Mouse (Mus musculus) natural killer cell, adult 2 months (primary cell): Measurements from ENCODE around the gene Rpl13a.
"Not testable (repeated sequence)": the region's sequence is repeated elsewhere in the genome, so short reads cannot be mapped to it uniquely, and the experiment has no call there.

Source experiments
- DNase-seq, 2 experiments: peaks; one replicate each; pipeline ENCODE4 v3.0.0; 2022; ENCODE audit warnings: low spot score in 2 of 2

The Rpl13a gene

GRCm38 (mm10) chr7:45135993-45136567 is 7.5 kb upstream of the Rpl13a start, which contains the start of the genes Gm45713 and Flt3l:
Gm45713 (minus strand) TSS chr7:45136231.
Flt3l (minus strand) TSS chr7:45136432.
- peak; percentile 90 for DNase-seq

DNA sequence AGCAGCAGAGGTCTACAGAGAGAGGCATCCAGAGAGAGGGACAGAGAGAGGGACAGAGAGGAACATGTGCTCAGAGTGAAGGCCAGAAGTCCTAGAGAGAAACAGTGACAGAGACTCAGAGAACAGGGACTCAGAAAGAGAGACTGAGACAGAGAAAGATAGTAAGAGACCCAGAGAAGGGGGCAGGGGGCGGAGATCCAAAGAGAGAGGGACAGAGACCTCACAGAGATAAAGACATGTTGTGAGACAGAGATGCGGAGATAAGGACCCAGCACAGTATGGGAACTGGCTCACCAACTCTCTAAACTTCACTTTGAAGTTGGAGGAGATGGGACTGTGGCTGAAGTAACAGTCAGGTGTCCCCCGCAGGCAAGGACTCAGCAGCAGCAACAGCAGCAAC is 6.8 kb upstream of the Rpl13a start:
- DNase-seq = no peak

GRCm38 (mm10) chr7:45134544-45135026 is 6.0 kb upstream of the Rpl13a start:
- peak; percentile 48 to 50 for DNase-seq

GRCm38 (mm10) chr7:45133446-45134159 is 5.0 kb upstream of the Rpl13a start:
- no peak for DNase-seq

- DNase-seq = no peak
Observed at GRCm38 (mm10) chr7:45131850-45132249, 3.3 kb upstream of the Rpl13a start.

DNA sequence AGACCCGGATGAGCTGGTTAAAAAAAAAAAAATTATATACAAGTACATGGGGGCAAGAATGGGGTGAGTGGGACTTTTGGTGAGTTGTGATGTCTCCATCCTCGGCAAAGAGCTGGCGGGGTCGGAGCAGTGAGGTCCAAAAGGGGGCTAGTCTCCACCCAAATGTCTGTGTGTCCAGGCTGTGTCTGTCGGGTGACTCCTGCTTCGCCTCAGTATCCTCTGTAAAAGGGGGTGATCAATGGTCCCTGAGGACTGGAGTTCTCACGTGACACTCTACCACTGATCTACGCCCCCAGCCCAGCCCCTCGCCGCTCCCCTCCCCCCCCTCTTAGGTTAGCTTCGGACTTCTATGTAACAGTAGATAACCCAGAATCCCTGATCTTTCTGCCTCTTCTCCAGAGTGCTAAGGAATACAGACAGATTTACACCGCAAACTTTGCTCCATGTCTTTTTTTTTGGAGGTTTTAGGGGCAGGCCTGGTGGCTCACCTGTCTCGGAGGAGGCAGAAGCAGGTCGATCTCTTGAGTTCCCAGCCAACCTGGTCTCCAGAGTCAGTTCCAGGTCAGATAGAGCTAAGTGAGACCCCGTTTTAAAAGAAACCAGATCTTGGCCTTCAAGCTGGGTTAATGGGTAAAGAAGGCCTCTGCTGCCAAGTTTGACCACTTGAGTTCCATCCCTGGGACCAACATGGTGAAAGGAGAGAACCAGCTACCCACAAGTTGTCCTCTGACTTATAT is 1.4 kb upstream of the Rpl13a start:
- DNase-seq = no peak

GRCm38 (mm10) chr7:45129318-45129717 is 757 bp upstream of the Rpl13a start:
- DNase-seq = no peak

GRCm38 (mm10) chr7:45127700-45128224 is 799 bp downstream of the Rpl13a start:
- DNase-seq = no peak

- no peak for DNase-seq
Observed at GRCm38 (mm10) chr7:45126844-45127699, 1.5 kb downstream of the Rpl13a start.

DNA sequence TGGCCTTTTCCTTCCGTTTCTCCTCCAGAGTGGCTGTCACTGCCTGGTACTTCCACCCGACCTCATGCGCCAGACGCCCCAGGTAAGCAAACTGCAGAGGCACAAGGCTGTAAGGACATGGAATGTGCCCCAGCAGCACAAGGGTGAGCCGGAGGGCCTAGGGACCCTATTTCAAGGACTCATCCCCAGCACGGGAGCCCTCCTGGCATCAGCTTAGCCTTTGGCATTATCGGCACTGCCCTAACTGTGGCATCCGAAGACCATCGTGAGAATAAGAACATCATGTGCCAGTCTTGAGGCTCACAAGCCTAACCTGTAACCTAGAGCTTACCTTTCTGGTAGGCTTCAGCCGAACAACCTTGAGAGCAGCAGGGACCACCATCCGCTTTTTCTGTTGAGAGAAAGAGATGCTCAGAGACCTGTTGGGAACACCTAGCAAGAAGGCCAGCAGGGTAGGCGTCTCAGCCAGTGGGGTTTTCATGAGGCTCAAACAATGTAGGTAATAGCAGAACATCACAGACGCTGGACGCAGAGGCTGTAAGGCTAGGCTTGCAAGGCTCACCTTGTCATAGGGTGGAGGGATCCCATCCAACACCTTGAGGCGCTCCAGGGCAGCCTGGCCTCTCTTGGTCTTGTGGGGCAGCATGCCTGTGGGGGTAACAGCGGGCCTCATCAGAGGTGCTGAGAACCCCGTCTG is 2.3 kb downstream of the Rpl13a start:
- no peak for DNase-seq

DNA sequence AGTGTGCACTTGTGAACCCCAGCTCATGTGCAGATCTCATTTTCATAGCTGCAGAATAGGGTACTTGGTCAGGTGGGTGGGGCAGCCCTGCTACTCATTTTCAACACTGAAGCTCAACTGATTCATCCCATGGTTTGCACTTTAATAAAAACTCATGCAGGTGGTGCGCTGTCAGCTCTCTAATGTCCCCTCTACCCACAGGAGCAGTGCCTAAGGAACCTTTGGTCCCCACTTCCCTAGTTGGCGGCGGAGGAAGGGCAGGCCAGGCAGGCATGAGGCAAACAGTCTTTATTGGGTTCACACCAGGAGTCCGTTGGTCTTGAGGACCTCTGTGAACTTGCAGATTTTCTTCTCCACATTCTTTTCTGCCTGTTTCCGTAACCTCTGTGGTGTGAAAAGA is 2.9 kb downstream of the Rpl13a start:
- not testable (repeated sequence) for DNase-seq

DNA sequence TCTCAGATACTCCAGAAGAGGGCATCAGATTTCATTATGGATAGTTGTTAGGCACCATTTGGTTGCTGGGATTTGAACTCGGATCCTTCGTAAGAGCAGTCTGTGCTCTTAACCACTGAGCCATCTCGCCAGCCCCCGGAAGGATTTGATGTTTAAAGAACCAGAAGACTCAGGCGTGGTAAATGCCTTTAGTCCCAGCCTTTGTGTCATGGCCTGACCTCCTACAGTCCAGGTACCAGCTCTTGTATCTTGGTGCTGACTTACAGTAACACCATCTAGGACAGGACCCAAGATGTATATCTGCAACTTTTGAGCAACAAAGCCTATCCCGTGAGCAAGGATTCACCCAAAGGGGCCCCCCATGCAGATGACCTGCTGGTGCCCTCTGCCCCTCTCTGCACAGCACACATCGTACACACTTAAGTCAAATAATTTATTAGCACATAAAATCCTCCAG is 3.4 kb downstream of the Rpl13a start:
- DNase-seq = no peak

GRCm38 (mm10) chr7:45124224-45125143 is 4.1 kb downstream of the Rpl13a start, which contains the start of gene Rps11:
Rps11 (minus strand) TSS chr7:45124439.
- peak; percentile 97 to 98 for DNase-seq

DNA sequence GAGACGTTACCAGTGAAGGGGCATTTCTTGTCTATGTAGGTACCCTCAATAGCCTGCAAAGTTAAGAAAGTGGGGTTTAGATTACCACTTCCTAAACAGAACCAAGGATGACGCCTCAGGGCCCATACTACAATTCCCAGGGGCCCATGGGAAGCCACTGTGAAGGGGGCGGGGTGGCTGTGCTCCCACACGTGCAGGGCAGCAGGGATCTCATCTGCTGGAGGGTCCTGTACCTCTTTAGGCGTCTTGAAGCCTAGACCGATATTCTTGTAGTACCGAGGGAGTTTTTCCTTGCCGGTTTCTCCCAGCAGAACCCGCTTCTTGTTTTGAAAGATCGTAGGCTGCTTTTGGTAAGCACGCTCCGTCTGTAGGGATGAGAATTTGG is 5.4 kb downstream of the Rpl13a start:
- DNase-seq = no peak

DNA sequence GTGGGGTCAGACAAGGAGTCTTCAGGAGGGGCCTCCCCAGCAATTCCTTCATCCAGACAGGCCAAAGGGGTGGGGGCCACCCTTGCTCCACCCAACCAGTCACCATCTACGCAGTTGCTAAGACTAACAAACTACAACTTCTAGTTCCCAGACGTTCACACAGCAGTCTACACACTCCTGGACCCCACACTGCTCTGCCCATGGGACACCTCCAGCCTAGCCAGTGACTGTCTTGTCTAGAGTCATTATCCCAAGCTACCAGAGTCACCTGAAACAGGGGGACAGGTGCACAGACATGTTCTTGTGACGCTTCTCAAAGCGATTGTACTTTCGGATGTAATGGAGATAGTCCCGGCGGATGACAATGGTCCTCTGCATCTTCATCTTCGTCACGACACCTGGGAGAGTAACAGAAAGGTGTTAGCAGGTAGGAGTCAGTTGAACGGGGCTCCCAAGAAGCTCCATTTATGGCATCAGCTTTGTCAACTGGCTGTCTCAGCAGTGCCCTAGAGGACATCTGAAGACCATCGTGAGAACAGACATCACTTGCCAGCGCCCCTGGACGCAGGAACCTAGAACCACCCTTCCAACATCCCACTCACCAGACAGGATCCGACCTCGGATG is 5.9 kb downstream of the Rpl13a start:
- no peak for DNase-seq

GRCm38 (mm10) chr7:45121966-45122365 is 6.6 kb downstream of the Rpl13a start:
- no peak for DNase-seq

DNA sequence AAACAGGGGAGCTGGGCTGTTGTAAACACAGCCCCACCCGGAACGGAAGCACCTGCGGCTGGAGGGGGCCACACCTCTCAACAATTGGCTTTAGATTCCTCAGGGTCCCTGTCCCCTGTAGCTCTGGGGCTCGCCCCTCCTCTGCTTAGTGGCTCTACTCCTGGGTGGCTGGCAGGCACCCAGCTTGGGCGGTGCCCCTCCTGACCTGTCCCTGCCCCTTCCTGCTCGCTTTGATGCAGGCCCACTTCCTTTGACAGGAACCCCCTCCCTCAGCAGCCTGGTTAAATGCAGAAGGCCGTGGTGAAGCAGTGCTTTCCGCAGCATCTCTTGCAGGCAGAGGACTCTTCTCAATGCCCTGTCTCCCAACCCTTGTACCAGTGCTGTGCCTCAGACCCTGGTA is 7.2 kb downstream of the Rpl13a start:
- DNase-seq = peak; percentile 60 to 75

DNA sequence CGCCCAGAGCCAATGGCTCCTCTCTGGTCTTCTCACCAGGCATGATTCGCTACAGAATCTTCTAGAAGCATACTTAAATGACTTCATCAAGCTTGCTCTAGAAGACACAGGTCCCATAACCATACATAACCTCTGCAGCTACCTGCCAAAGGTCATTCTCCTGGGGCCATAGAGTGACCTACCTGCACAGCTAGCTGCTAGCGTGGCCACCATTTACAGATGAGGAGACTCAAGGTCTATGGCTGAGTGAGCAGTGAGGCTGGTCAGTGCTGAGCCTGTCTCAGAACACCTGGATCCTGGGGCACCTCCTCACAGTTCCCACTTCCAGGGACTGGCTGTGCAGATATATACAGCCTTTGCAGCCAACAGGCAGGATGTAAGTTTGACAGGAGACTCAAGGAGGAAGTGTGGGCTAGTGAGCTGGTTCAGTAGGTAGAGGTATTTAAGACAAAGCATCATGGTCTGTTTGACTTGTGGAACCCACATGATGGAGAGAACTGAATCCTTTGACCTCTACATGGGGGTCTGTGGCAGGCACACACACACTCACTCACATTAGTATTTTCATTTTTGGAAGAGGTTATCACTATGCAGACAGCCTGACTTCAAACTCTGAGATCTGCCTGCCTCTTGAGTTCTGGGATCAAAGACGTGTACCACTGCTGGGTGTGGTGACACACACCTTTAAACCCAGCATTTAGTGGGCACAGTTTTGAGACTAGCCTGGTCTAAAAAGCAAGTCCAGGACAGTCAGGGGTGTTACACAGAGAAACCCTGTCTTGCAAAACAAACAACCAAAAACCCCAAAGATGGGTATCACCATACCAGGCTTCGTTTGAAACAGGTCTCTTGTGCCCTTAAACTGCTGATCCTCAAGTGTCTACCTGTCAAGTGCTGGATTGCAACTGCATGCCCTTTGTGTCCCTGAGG is 8.5 kb downstream of the Rpl13a start:
- no peak for DNase-seq
